Comparison of ENCODE assay signal across 16 mouse cellular contexts in genomic region chr1:168313772-168314171, GRCm38 (mm10).
"Had no signal": no experiment of that assay in that cellular context is flagged by ENCODE, and none has a peak within 500 bp of the region (broad histone marks: within the 10 kb centered on the region; RNA-seq: fewer than 3 reads in every experiment).

No protein-coding gene starts in this region.

- DNase-seq: kidney, adult 18-20 months; kidney, postnatal 14 days; lung, adult 2 months; lung, postnatal 36 days; right cerebral cortex, postnatal 14 days; thymus, adult 2 months; thymus, postnatal 36 days had no signal

- ATAC-seq: lung, postnatal 0 days; midbrain, embryonic 16.5 days had no signal

- H3K4me3 ChIP-seq: intestine, embryonic 15.5 days; left cerebral cortex, adult 2 months; limb, embryonic 10.5 days; megakaryocyte, embryonic 14.5 days; midbrain, embryonic 12.5 days; neural tube, embryonic 13.5 days; stomach, embryonic 15.5 days had no signal

- H3K36me3 ChIP-seq: intestine, embryonic 15.5 days; midbrain, embryonic 12.5 days; neural tube, embryonic 13.5 days; stomach, embryonic 15.5 days had no signal

- H3K27ac ChIP-seq: intestine, embryonic 15.5 days; left cerebral cortex, adult 2 months; limb, embryonic 10.5 days; midbrain, embryonic 12.5 days; neural tube, embryonic 13.5 days; stomach, embryonic 15.5 days had no signal

- H3K9ac ChIP-seq: intestine, embryonic 15.5 days; midbrain, embryonic 12.5 days; neural tube, embryonic 13.5 days; stomach, embryonic 15.5 days had no signal

- H3K4me2 ChIP-seq: intestine, embryonic 15.5 days; midbrain, embryonic 12.5 days; neural tube, embryonic 13.5 days; stomach, embryonic 15.5 days had no signal

- H3K4me1 ChIP-seq: stomach, embryonic 15.5 days had no signal

- H3K27me3 ChIP-seq: intestine, embryonic 15.5 days; megakaryocyte, embryonic 14.5 days; midbrain, embryonic 12.5 days; neural tube, embryonic 13.5 days; stomach, embryonic 15.5 days had no signal

- H3K9me3 ChIP-seq: intestine, embryonic 15.5 days; limb, embryonic 10.5 days; megakaryocyte, embryonic 14.5 days; midbrain, embryonic 12.5 days; neural tube, embryonic 13.5 days; stomach, embryonic 15.5 days had no signal
